Mouse (Mus musculus) lung, postnatal 14 days (tissue): ENCODE data around the gene Yif1a.

Source experiments
- DNase-seq: peaks from one replicate; pipeline ENCODE4 v3.0.0; 2021

Yif1a gene

GRCm38 (mm10) chr19:5124055-5124614, 35.8 kb downstream of the Yif1a start:
- DNase-seq = no peak

- no peak for DNase-seq
Measured at GRCm38 (mm10) chr19:5129770-5130169, 41.4 kb downstream of the Yif1a start.

DNA sequence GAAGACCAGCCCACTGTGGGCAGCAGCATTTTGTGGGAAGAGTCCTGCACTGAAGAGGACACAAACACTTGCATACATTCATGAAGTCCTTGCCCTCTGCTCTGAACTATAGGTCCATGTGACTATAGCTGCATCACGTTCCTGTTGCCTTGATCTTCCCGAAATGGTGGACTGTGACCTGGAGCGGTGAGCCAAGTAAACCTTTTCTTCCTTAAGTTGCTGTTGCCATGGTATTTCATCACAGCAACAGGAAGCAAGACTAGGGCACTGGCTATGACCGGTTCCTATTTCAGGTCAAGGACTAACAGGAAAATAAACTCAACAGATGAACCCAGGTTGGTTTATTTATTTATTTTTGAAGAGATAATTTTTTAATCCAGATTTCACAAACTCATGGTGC, 42.9 kb downstream of the Yif1a start:
- DNase-seq = no peak

GRCm38 (mm10) chr19:5139640-5140039, 51.3 kb downstream of the Yif1a start:
- DNase-seq = peak; percentile 73
